Mouse (Mus musculus): ENCODE results near the gene Adam12.

DNA sequence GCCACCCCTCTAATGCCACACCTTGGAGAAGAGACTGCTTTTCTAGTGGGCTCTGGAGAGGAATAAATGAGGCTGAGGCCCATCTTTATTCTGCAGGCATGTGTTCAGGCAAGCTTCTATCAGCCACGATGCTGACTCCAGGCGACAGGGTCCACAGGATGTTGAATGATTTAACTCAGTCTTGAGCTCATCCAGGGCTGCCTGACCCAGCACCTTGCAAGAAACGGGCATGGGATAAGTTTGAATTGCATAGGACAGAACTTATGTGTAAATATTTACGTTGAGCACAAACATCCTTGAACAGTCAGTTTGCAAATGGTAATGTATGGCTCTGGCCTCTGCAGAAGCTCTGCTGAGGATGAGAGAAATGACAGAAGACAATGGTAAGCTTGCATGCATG lies 372.4 kb downstream of the Adam12 start:
- TF ChIP-seq CTCF (IDR thresholded peaks at IDR 0.05; ENCODE audit: borderline replicate concordance, insufficient read depth, low read depth, low read length) (no peak), POLR2A (IDR thresholded peaks at IDR 0.05; ENCODE audit: borderline replicate concordance, insufficient read depth, low read length) (no peak)

Measured in cerebellum, adult 2 months (tissue).